23 mouse cellular contexts compared by ENCODE assay signal in genomic region chr5:31820801-31821200, GRCm38 (mm10).
A peak's percentile ranks its signal among the peaks of the same experiment; 100 is the strongest.
DNase-seq lines count a peak whose midpoint lies in the region; ATAC-seq and TF ChIP-seq lines count a peak whose summit lies in the region.
"Had no signal": no experiment of that assay in that cellular context is flagged by ENCODE, and none has a peak within 500 bp of the region (broad histone marks: within the 10 kb centered on the region; RNA-seq: fewer than 3 reads in every experiment).

No protein-coding gene starts in this region.

- no peak overlapping the region for H3K4me2 ChIP-seq in stomach, embryonic 16.5 days (ENCODE audit: low read depth, low read length)
- no peak overlapping the region for H3K4me2 ChIP-seq in stomach, postnatal 0 days (replicated peaks; ENCODE audit: low read depth)
- H3K4me2 ChIP-seq: embryonic facial prominence, embryonic 12.5 days; embryonic facial prominence, embryonic 15.5 days; heart, embryonic 12.5 days; heart, embryonic 15.5 days; hindbrain, embryonic 12.5 days; hindbrain, embryonic 15.5 days had no signal

- H3K27ac ChIP-seq in stomach, embryonic 16.5 days (ENCODE audit: low read length): no peak overlapping the region
- no peak overlapping the region for H3K27ac ChIP-seq in stomach, postnatal 0 days (replicated peaks)
- no peak overlapping the region for H3K27ac ChIP-seq in left cerebral cortex, adult 2 months
- H3K27ac ChIP-seq: embryonic facial prominence, embryonic 12.5 days; embryonic facial prominence, embryonic 15.5 days; heart, embryonic 15.5 days; hindbrain, embryonic 12.5 days; hindbrain, embryonic 15.5 days had no signal

- no peaks in the 10 kb centered on the region for H3K36me3 ChIP-seq in stomach, embryonic 16.5 days (ENCODE audit: control insufficient read depth, insufficient read depth, low read length)
- no peaks in the 10 kb centered on the region for H3K36me3 ChIP-seq in stomach, postnatal 0 days (ENCODE audit: control insufficient read depth, insufficient read depth, low read length)
- H3K36me3 ChIP-seq: embryonic facial prominence, embryonic 12.5 days; embryonic facial prominence, embryonic 15.5 days; heart, embryonic 12.5 days; heart, embryonic 15.5 days; hindbrain, embryonic 12.5 days; hindbrain, embryonic 15.5 days had no signal

- ATAC-seq in stomach, embryonic 16.5 days (ENCODE audit: insufficient read depth, low FRiP score): no peak
- no peak for ATAC-seq in stomach, postnatal 0 days (ENCODE audit: low FRiP score, low TSS enrichment)
- ATAC-seq: activated CD4-positive, CD25-positive, alpha-beta regulatory T cell, adult 4 months; forebrain, embryonic 14.5 days had no signal

- WGBS in stomach, embryonic 16.5 days: 69% methylated on average over 3 of the region's 3 CpGs
- 62% methylated on average over 3 of the region's 3 CpGs for WGBS in stomach, postnatal 0 days

- intact Hi-C loops in heart, postnatal 25 days (cut with DNase I): no loop called here
- intact Hi-C loops in left cerebral cortex, adult 2 months (cut with DNase I): no loop called here

- no peaks in the 10 kb centered on the region for H3K27me3 ChIP-seq in stomach, embryonic 16.5 days (ENCODE audit: control insufficient read depth, insufficient read depth, low read length)
- H3K27me3 ChIP-seq in stomach, postnatal 0 days (ENCODE audit: control insufficient read depth, insufficient read depth, low read length): no peaks in the 10 kb centered on the region
- H3K27me3 ChIP-seq: embryonic facial prominence, embryonic 12.5 days; embryonic facial prominence, embryonic 15.5 days; heart, embryonic 12.5 days; heart, embryonic 15.5 days; hindbrain, embryonic 12.5 days; hindbrain, embryonic 15.5 days had no signal

- TF ChIP-seq CTCF in stomach, postnatal 0 days (IDR thresholded peaks at IDR 0.05; ENCODE audit: low read depth): no peak
- TF ChIP-seq CTCF in left cerebral cortex, adult 2 months (IDR thresholded peaks at IDR 0.05): no peak

- DNase-seq in heart, adult 11 months: peak; percentile 61
- no peak for DNase-seq in heart, postnatal 25 days (ENCODE audit: low spot score)
- DNase-seq in stomach, postnatal 0 days (ENCODE audit: low spot score): no peak
- peak; percentile 58 for DNase-seq in thymus, postnatal 14 days
- peak; percentile 60 for DNase-seq in thymus, postnatal 4 days
- DNase-seq in kidney, postnatal 10 days: no peak
- DNase-seq in left cerebral cortex, adult 2 months (ENCODE audit: extremely low spot score in 1 of 2, low spot score in 2 of 2): no peak
- DNase-seq: adrenal gland, adult 8-10 months; adrenal gland, postnatal 25 days; cerebellum, adult 11-12 months; cerebellum, adult 8-10 months; cerebellum, postnatal 10 days; gastrocnemius, postnatal 25 days; heart, postnatal 10 days had no signal

- no peaks in the 10 kb centered on the region for H3K4me1 ChIP-seq in stomach, embryonic 16.5 days (ENCODE audit: control insufficient read depth, insufficient read depth, low read length)
- H3K4me1 ChIP-seq in stomach, postnatal 0 days (replicated peaks; ENCODE audit: control insufficient read depth, insufficient read depth): no peaks in the 10 kb centered on the region
- H3K4me1 ChIP-seq: embryonic facial prominence, embryonic 12.5 days; embryonic facial prominence, embryonic 15.5 days; heart, embryonic 15.5 days; hindbrain, embryonic 12.5 days; hindbrain, embryonic 15.5 days had no signal

- TF ChIP-seq EP300 in stomach, postnatal 0 days (optimal IDR thresholded peaks at IDR 0.05): no peak

- H3K4me3 ChIP-seq in stomach, embryonic 16.5 days (replicated peaks; ENCODE audit: low read length): no peak overlapping the region
- no peak overlapping the region for H3K4me3 ChIP-seq in stomach, postnatal 0 days (ENCODE audit: low read depth, low read length)
- no peak overlapping the region for H3K4me3 ChIP-seq in left cerebral cortex, adult 2 months
- H3K4me3 ChIP-seq: embryonic facial prominence, embryonic 12.5 days; embryonic facial prominence, embryonic 15.5 days; heart, embryonic 12.5 days; heart, embryonic 15.5 days; hindbrain, embryonic 12.5 days; hindbrain, embryonic 15.5 days had no signal

- H3K9me3 ChIP-seq in stomach, embryonic 16.5 days (replicated peaks; ENCODE audit: control insufficient read depth, low read length): no peaks in the 10 kb centered on the region
- H3K9me3 ChIP-seq in stomach, postnatal 0 days (ENCODE audit: control insufficient read depth, low read length): no peaks in the 10 kb centered on the region
- H3K9me3 ChIP-seq: embryonic facial prominence, embryonic 12.5 days; embryonic facial prominence, embryonic 15.5 days; heart, embryonic 12.5 days; heart, embryonic 15.5 days; hindbrain, embryonic 12.5 days; hindbrain, embryonic 15.5 days had no signal

- H3K9ac ChIP-seq in stomach, embryonic 16.5 days (ENCODE audit: low read length): 0 out of 2 replicates have a peak overlapping the region, but pooled peaks have one; percentile 7
- H3K9ac ChIP-seq in stomach, postnatal 0 days (ENCODE audit: low read length): no peak overlapping the region
- H3K9ac ChIP-seq: embryonic facial prominence, embryonic 12.5 days; embryonic facial prominence, embryonic 15.5 days; heart, embryonic 12.5 days; heart, embryonic 15.5 days; hindbrain, embryonic 12.5 days; hindbrain, embryonic 15.5 days had no signal

Comparison
In these comparisons a context has a peak if more than half of its experiments do, and no peak if none do; other contexts are left out.
1. DNase-seq: peak in heart, adult 11 months (single experiment), thymus, postnatal 14 days (single experiment) and thymus, postnatal 4 days (single experiment); none in heart, postnatal 25 days (single experiment), stomach, postnatal 0 days (single experiment), kidney, postnatal 10 days (single experiment) and left cerebral cortex, adult 2 months (0 of 2).